Mouse (Mus musculus) embryonic facial prominence, embryonic 11.5 days (tissue): ENCODE data around the gene Blzf1. TPM values are rescaled to one million over a fixed set of nuclear protein-coding genes. Genes with fewer than 3 reads are reported as not detected.

Experiments used
- ATAC-seq: fragments of 200-750 bp; cut with Nextera tagmentation; replicated peaks from 2 replicates; pipeline ENCODE4 v1.8.0; 2017; ENCODE audit warnings: low read depth; ENCODE audit not compliant: insufficient number of reproducible peaks, low FRiP score, low TSS enrichment
- DNase-seq: peaks from one replicate; pipeline ENCODE4 v3.0.0-alpha.2; 2015; ENCODE audit warnings: low spot score
- H3K27ac ChIP-seq: fragments of 300-500 bp; sonication (generic); replicated peaks from 2 replicates; pipeline ENCODE4 v1.5.1; 2014; ENCODE audit warnings: mild to moderate bottlenecking, low read depth, low read length, control low read depth
- H3K27me3 ChIP-seq: fragments of 300-500 bp; sonication (generic); 2 replicates; pipeline ENCODE4 v1.6.1; 2014; ENCODE audit warnings: mild to moderate bottlenecking, low read length, moderate library complexity, mixed read lengths; ENCODE audit not compliant: control insufficient read depth, insufficient read depth
- H3K36me3 ChIP-seq: fragments of 300-500 bp; sonication (generic); replicated peaks from 2 replicates; pipeline ENCODE4 v1.6.1; 2014; ENCODE audit warnings: low read depth, mild to moderate bottlenecking, low read length, moderate library complexity, mixed read lengths; ENCODE audit not compliant: control insufficient read depth, insufficient read depth
- H3K4me1 ChIP-seq: fragments of 300-500 bp; sonication (generic); 2 replicates; pipeline ENCODE4 v1.6.1; 2014; ENCODE audit warnings: low read length, mixed read lengths; ENCODE audit not compliant: control insufficient read depth, insufficient read depth
- H3K4me2 ChIP-seq: fragments of 300-500 bp; sonication (generic); 2 replicates; pipeline ENCODE4 v1.6.1; 2014; ENCODE audit warnings: low read depth, mild to moderate bottlenecking, control low read depth, low read length, moderate library complexity
- H3K4me3 ChIP-seq: fragments of 300-500 bp; sonication (generic); 2 replicates; pipeline ENCODE4 v1.5.1; 2014; ENCODE audit warnings: low read depth, low read length, control low read depth
- H3K9ac ChIP-seq: fragments of 300-500 bp; sonication (generic); replicated peaks from 2 replicates; pipeline ENCODE4 v1.6.1; 2014; ENCODE audit warnings: mild to moderate bottlenecking, control low read depth, low read length
- H3K9me3 ChIP-seq: fragments of 300-500 bp; sonication (generic); replicated peaks from 2 replicates; pipeline ENCODE4 v1.6.1; 2016; ENCODE audit warnings: mild to moderate bottlenecking, low read length, inconsistent platforms, mixed read lengths; ENCODE audit not compliant: control insufficient read depth
- WGBS: fragments of 180-500 bp; shearing (Covaris S2); extraction: QIAGEN DNeasy Blood & Tissue Kit; methylation state at CpG from one replicate; pipeline ENCODE4 v1.1.7; 2014; 5-methylcytosine and 5-hydroxymethylcytosine counted together
- polyA plus RNA-seq: library from polyadenylated mRNA; unstranded; fragments of >200 nt; fragmentation: Nextera tagmentation; extraction: Ambion mirVana; gene quantifications from 2 replicates; pipeline ENCODE4 v1.2.1, GENCODE M21; 2014

Blzf1 gene
- polyA plus RNA-seq, 1 experiment from 2014 or later, result 26.7 TPM

DNA sequence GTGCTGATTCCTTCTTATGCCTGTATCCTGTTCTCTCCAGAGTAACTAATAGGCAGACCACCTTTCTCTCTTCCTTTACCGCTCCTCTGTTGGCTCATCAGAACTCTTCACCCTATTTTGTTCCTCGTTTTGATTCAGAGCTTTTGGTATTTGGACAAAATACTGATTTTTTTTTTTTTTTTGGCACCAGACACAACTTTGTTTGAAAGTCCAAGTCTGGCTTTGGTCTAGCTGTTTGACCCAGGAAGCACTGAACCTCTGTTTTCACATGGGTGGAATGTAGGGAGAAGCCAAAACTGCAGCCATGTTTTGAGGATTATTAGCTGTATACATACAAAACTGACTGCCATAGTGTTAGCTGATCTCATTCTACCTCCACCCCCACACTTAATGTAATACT, 17.6 kb upstream of the Blzf1 start:
- Histone ChIP-seq H3K9me3 (no peaks in the 10 kb centered on the region), H3K9ac (no peak overlapping the region), H3K27me3 (no peaks in the 10 kb centered on the region), H3K4me2 (no peak overlapping the region), H3K4me1 (no peaks in the 10 kb centered on the region), H3K4me3 (no peak overlapping the region), H3K36me3 (no peaks in the 10 kb centered on the region), H3K27ac (no peak overlapping the region)
- 92% methylated on average over 2 of the region's 2 CpGs for WGBS
- DNase-seq (no peak), ATAC-seq (no peak)

DNA sequence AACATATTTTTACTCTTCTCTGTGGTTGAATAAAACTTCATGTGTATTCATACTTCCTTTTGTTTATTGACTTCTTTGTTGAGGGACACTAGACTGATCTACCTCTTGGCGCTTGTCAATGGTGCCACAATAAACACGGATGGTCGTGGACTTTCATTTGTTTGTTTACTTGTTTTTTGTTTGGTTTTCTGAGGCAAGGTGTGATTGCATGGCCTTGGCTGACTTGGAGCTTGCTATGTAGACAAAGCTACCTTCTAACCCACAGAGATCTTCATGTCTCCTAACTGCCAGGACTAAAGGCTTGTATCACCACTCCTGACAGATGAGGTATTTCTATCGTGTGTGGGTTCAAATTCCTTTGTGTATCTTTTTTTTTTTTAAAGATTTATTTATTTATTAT, 16.9 kb upstream of the Blzf1 start:
- no peak overlapping the region for H3K27ac ChIP-seq
- no peak overlapping the region for H3K9ac ChIP-seq
- H3K4me3 ChIP-seq, result no peak overlapping the region
- no peaks in the 10 kb centered on the region for H3K9me3 ChIP-seq
- no peaks in the 10 kb centered on the region for H3K36me3 ChIP-seq
- H3K27me3 ChIP-seq, result no peaks in the 10 kb centered on the region
- no peak for DNase-seq
- no peak overlapping the region for H3K4me2 ChIP-seq
- 92% methylated on average over 4 of the region's 4 CpGs for WGBS
- no peaks in the 10 kb centered on the region for H3K4me1 ChIP-seq
- ATAC-seq, result no peak

DNA sequence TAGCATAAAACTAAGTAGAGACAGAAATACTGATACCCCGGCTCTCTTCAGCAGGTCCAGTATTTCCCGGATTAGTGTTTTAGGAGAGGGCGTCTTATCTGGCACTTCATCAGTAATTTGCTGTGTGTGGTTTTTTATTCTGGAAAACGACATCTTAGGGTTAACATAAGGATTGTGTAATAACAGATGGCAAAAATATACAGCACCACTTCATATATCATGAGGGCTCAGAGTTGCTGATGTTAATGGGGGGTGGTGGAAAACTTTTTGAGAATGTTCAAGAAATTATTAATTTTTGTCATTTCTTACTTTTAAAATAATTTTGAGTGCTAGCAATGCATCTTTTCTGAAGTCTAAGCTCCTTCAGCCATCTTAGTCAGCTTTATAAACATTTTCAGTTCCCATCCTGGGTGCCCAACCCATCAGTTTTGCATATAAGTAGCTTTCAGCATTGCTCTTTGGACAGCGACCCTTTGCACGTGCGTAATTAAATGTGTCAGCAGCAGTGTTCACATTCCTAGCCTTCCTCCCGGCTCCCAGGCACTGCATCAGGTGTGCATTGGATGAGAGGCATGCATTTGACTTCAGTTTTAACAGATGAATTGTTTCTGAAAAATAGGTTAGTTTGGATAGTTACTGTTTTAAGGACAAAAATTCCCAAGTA, 15.8 kb upstream of the Blzf1 start:
- H3K4me2 ChIP-seq, result no peak overlapping the region
- no peaks in the 10 kb centered on the region for H3K36me3 ChIP-seq
- H3K4me3 ChIP-seq, result no peak overlapping the region
- no peaks in the 10 kb centered on the region for H3K9me3 ChIP-seq
- no peak for ATAC-seq
- no peaks in the 10 kb centered on the region for H3K27me3 ChIP-seq
- H3K9ac ChIP-seq, result no peak overlapping the region
- H3K27ac ChIP-seq, result no peak overlapping the region
- WGBS, result 79% methylated on average over 8 of the region's 8 CpGs
- no peak for DNase-seq
- H3K4me1 ChIP-seq, result no peaks in the 10 kb centered on the region

DNA sequence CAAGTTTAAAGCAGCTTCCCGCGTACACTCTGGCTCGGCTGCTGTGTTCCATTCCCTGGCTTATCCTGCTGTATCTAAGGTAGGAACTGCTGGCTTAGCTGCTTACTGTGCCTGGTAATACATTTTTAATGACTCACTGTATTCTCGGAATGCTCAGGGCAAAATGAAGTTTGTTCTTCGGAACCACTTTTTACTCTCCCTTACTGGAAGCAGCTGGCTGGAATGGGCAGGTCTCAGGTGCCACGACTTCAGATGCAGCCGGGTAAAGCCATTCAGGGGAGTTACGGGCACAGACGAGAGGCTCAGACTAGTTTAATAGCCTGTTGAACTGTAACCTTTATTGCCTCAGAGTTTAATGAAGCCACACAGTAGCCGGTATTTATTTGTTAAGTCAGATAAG, 14.1 kb upstream of the Blzf1 start:
- H3K27ac ChIP-seq, result no peak overlapping the region
- ATAC-seq (no peak), DNase-seq (no peak)
- H3K9ac ChIP-seq, result no peak overlapping the region
- H3K36me3 ChIP-seq, result no peaks in the 10 kb centered on the region
- no peak overlapping the region for H3K4me3 ChIP-seq
- H3K4me1 ChIP-seq, result no peaks in the 10 kb centered on the region
- no peaks in the 10 kb centered on the region for H3K27me3 ChIP-seq
- no peaks in the 10 kb centered on the region for H3K9me3 ChIP-seq
- 87% methylated on average over 10 of the region's 10 CpGs for WGBS
- no peak overlapping the region for H3K4me2 ChIP-seq

DNA sequence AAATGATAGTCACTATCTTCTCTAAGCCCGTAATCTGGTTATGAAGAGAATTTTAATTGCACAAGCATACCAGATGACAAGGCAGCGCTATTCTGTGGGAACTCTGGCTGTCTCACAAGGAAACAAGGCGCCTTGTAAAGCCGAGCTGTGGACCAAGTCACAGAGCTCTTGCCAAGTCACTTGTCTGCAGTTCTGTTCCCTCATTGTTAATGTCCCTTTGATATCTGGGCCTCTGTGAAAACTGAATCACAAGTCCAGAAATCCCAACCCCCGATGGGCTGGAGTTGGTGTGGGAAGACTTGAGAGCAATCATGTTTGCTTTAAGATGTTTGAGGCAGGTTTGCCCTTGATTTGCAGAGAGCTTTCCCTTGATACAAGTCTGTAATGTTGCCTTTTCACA, 13.4 kb upstream of the Blzf1 start:
- Histone ChIP-seq H3K9ac (no peak overlapping the region), H3K4me2 (no peak overlapping the region), H3K27me3 (no peaks in the 10 kb centered on the region), H3K4me3 (no peak overlapping the region), H3K4me1 (no peaks in the 10 kb centered on the region), H3K27ac (no peak overlapping the region), H3K36me3 (no peaks in the 10 kb centered on the region), H3K9me3 (no peaks in the 10 kb centered on the region)
- DNase-seq (no peak), ATAC-seq (no peak)
- 79% methylated on average over 5 of the region's 5 CpGs for whole genome bisulfite sequencing

DNA sequence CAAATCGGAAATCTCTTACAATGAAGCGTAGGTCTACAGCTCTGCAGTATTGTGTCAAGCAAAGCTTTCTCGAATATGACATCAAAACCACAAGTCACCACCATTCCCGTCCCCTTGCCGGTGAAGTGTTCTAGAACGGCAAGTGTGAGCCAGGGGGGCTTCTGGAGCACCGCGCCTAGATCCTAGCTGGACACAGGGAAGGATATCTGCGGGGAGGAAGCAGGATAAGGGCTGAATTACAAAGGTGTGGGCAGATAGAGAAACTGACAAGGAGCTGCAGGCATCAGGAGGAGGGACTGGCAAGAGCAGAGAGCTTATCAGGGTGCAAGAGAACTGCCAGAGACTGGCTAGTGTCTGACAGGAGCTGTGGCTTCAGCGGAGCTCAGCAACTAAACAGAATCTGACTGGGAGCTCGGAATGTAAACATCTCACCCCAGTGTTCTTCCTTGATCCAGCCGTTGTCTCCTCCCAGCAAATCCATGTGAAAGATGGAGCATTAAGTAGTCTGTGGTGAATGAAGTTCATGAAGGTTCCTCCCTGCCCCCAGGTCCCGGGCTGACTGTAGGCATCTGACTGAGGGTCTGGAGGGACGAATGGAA, 12.4 kb upstream of the Blzf1 start:
- ATAC-seq (no peak), DNase-seq (no peak)
- Histone ChIP-seq H3K36me3 (no peaks in the 10 kb centered on the region), H3K4me3 (no peak overlapping the region), H3K9me3 (no peaks in the 10 kb centered on the region), H3K9ac (no peak overlapping the region), H3K27me3 (no peaks in the 10 kb centered on the region), H3K27ac (no peak overlapping the region), H3K4me2 (no peak overlapping the region), H3K4me1 (no peaks in the 10 kb centered on the region)
- WGBS, result 83% methylated on average over 14 of the region's 14 CpGs

DNA sequence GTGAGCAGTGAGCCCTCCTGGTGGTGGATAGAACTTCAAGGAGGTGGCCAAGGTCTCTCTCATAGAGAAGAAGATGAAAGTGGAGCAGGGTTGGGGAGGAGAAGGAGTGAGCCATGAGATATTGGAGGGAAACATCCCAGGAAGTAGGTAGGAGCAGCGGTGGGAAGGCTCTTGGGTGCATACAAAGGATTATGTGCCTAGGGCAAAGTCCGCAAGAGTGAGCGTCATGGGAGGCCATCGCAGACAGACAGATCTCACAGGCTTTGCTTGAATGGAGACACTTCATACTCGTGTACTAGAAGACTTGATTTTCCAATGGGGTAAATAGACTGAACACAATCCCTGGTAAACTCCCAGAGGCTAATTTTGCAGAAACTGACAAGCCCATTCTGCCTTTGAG, 11.2 kb upstream of the Blzf1 start:
- H3K9me3 ChIP-seq, result no peaks in the 10 kb centered on the region
- no peak for DNase-seq
- no peaks in the 10 kb centered on the region for H3K27me3 ChIP-seq
- ATAC-seq, result no peak
- 89% methylated on average over 5 of the region's 5 CpGs for WGBS
- no peaks in the 10 kb centered on the region for H3K36me3 ChIP-seq
- no peak overlapping the region for H3K4me2 ChIP-seq
- no peak overlapping the region for H3K9ac ChIP-seq
- H3K4me3 ChIP-seq, result no peak overlapping the region
- H3K4me1 ChIP-seq, result no peaks in the 10 kb centered on the region
- no peak overlapping the region for H3K27ac ChIP-seq

DNA sequence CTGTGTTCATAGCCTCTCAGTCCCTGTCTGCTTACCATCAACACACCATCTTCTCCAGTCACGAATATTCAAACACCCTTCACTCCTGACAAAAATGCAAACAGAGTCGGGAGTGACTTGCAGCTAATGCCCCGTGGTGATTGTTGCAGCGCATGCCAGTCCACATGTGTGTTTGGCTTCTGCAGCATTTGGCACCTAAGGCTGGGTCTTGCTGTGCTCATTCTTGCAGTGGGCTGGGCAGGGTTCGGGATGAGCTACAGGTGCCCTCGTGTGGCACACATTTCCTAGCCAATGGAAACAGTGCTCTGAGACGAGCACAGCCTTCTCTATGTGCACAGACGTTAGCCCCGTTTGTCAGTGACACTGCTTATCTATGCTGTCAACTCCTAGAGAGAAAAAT, 10.0 kb upstream of the Blzf1 start:
- DNase-seq (no peak), ATAC-seq (no peak)
- no peak overlapping the region for H3K4me2 ChIP-seq
- 88% methylated on average over 9 of the region's 9 CpGs for WGBS
- no peaks in the 10 kb centered on the region for H3K4me1 ChIP-seq
- no peak overlapping the region for H3K4me3 ChIP-seq
- H3K27me3 ChIP-seq, result no peaks in the 10 kb centered on the region
- H3K27ac ChIP-seq, result no peak overlapping the region
- no peak overlapping the region for H3K9ac ChIP-seq
- no peaks in the 10 kb centered on the region for H3K9me3 ChIP-seq
- no peaks in the 10 kb centered on the region for H3K36me3 ChIP-seq
